Mouse (Mus musculus) liver, adult 10 weeks (tissue): Measurements from ENCODE around the gene Gm3739. TPM values are rescaled to one million over a fixed set of nuclear protein-coding genes. Genes with fewer than 3 reads are reported as not detected.

ENCODE experiments used
- polyA plus RNA-seq: library from polyadenylated mRNA; stranded (reverse); fragments of 350-450 nt; fragmentation: Illumina TruSeq; extraction: RNeasy Lipid Tissue Mini Kit (QIAGEN cat#74804); gene quantifications from one replicate; pipeline ENCODE4 v1.2.3, GENCODE M21; 2014; ENCODE audit warnings: low read depth, low replicate concordance

Gm3739 gene
- not detected for polyA plus RNA-seq

GRCm38 (mm10) chr14:7314661-7315060 lies at the start of gene Gm3739:
Gm3739 (minus strand) TSS chr14:7315049.

GRCm38 (mm10) chr14:7332295-7332694 lies 17.4 kb upstream of the Gm3739 start, which contains the start of gene Gm5797:
Gm5797 (minus strand) TSS chr14:7332395.

GRCm38 (mm10) chr14:7264614-7265013 lies 50.2 kb downstream of the Gm3739 start, which contains the start of gene Gm3727:
Gm3727 (minus strand) TSS chr14:7264714.

Other genes with a start within 250 kb of the Gm3739 start
- not detected for gene Gm3696, start 214.4 kb downstream of the Gm3739 start, polyA plus RNA-seq
- gene Gm6676, start 189.6 kb downstream of the Gm3739 start, polyA plus RNA-seq: not detected
- gene Gm3512, start 140.5 kb downstream of the Gm3739 start, polyA plus RNA-seq: not detected
- not detected for gene Gm16434, start 120.5 kb downstream of the Gm3739 start, polyA plus RNA-seq
- gene Gm3727, start 50.3 kb downstream of the Gm3739 start, polyA plus RNA-seq: not detected
- gene Gm5797, start 17.3 kb upstream of the Gm3739 start, polyA plus RNA-seq: not detected
- gene Gm8374, start 50.1 kb upstream of the Gm3739 start, polyA plus RNA-seq: not detected
- not detected for gene Gm3755, start 135.9 kb upstream of the Gm3739 start, polyA plus RNA-seq
- not detected for gene Gm3752, start 168.7 kb upstream of the Gm3739 start, polyA plus RNA-seq